Mouse (Mus musculus): Measurements from ENCODE around the gene Ugt2b38. TPM values are rescaled to one million over a fixed set of nuclear protein-coding genes. Genes with fewer than 3 reads are reported as not detected.

Gene Ugt2b38
- total and polyA plus RNA-seq, 3 experiments, result not detected

- DNase-seq, result no peak
- Histone ChIP-seq H3K27me3 (ENCODE audit: control insufficient read depth, insufficient read depth, low read length) (no peaks in the 10 kb centered on the region), H3K79me2 (replicated peaks; ENCODE audit: control insufficient read depth, insufficient read depth, low read length) (no peaks in the 10 kb centered on the region), H3K27ac (no peak overlapping the region), H3K36me3 (ENCODE audit: control insufficient read depth, insufficient read depth, low read length) (no peaks in the 10 kb centered on the region), H3K9ac (ENCODE audit: low read depth, low read length) (no peak overlapping the region), H3K4me1 (ENCODE audit: control insufficient read depth, insufficient read depth, low read length) (no peaks in the 10 kb centered on the region), H3K4me3 (no peak overlapping the region)
- intact Hi-C loops (cut with DNase I), result no loop called here
- TF ChIP-seq POLR2A (IDR thresholded peaks at IDR 0.05; ENCODE audit: insufficient read depth, low read depth, low read length) (no peak), CTCF (IDR thresholded peaks at IDR 0.05) (no peak)
- WGBS, result 34% methylated on average over 3 of the region's 3 CpGs
These were observed 12.3 kb upstream of the Ugt2b38 start for GRCm38 (mm10) chr5:87436264-87436663.

GRCm38 (mm10) chr5:87425676-87426075, 1.7 kb upstream of the Ugt2b38 start:
- Histone ChIP-seq H3K4me3 (no peak overlapping the region), H3K27me3 (ENCODE audit: control insufficient read depth, insufficient read depth, low read length) (no peaks in the 10 kb centered on the region), H3K79me2 (replicated peaks; ENCODE audit: control insufficient read depth, insufficient read depth, low read length) (no peaks in the 10 kb centered on the region), H3K27ac (no peak overlapping the region), H3K4me1 (ENCODE audit: control insufficient read depth, insufficient read depth, low read length) (no peaks in the 10 kb centered on the region), H3K9ac (ENCODE audit: low read depth, low read length) (no peak overlapping the region), H3K36me3 (ENCODE audit: control insufficient read depth, insufficient read depth, low read length) (no peaks in the 10 kb centered on the region)
- intact Hi-C loops (cut with DNase I), result no loop called here
- DNase-seq, result no peak
- TF ChIP-seq CTCF (IDR thresholded peaks at IDR 0.05) (no peak), POLR2A (IDR thresholded peaks at IDR 0.05; ENCODE audit: insufficient read depth, low read depth, low read length) (no peak), EP300 (IDR thresholded peaks at IDR 0.05; ENCODE audit: insufficient read depth, low read depth, low read length) (no peak)
- WGBS, result 57% methylated on average over 3 of the region's 3 CpGs

DNA sequence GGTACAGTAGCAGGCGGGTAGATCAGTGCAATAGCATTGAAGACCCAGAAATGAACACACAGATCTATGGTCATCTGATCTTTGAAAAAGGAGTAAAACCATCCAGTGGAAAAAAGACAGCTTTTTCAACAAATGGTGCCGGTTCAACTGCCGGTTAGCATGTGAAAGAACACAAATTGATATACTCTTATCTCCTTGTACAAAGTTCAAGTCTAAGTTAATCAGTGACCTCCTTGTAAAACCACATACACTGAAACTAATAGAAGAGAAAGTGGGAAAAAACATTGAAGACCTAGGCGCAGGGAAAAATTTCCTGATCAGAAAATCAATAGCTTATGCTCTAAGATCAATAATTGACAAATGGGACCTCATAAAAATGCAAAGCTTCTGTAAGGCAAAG, 27.0 kb downstream of the Ugt2b38 start:
- intact Hi-C loops (cut with DNase I), result no loop called here
- H3K79me2 ChIP-seq (replicated peaks; ENCODE audit: control insufficient read depth, insufficient read depth, low read length), result no peaks in the 10 kb centered on the region
- TF ChIP-seq CTCF (IDR thresholded peaks at IDR 0.05) (no peak), POLR2A (IDR thresholded peaks at IDR 0.05; ENCODE audit: insufficient read depth, low read depth, low read length) (no peak), EP300 (IDR thresholded peaks at IDR 0.05; ENCODE audit: insufficient read depth, low read depth, low read length) (no peak)
- no peak overlapping the region for H3K4me3 ChIP-seq
- no peak overlapping the region for H3K9ac ChIP-seq (ENCODE audit: low read depth, low read length)
- H3K36me3 ChIP-seq (ENCODE audit: control insufficient read depth, insufficient read depth, low read length), result no peaks in the 10 kb centered on the region
- no peak overlapping the region for H3K27ac ChIP-seq
- DNase-seq, result no peak
- no peaks in the 10 kb centered on the region for H3K27me3 ChIP-seq (ENCODE audit: control insufficient read depth, insufficient read depth, low read length)
- 81% methylated on average over 4 of the region's 4 CpGs for WGBS
- H3K4me1 ChIP-seq (ENCODE audit: control insufficient read depth, insufficient read depth, low read length), result no peaks in the 10 kb centered on the region

DNA sequence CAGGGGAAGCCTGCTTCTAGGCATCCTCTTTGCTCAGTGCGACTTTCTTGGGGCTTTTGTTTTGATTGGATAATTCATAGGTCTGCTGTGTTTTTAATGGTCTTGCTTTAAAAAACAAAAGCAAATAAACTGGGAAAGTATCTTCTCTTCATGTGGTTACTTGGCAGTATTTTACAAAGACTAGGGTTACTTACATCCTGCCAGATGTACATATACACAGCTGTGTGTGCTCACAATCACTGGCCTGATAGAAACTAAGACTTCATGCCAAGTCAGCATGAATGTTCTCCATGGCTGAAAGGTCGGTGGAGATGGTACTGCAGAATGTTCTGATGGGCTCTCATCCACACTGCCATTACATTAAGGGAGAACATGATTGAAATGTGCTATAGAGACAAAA, 33.2 kb downstream of the Ugt2b38 start:
- intact Hi-C loops (cut with DNase I), result no loop called here
- DNase-seq, result no peak
- H3K36me3 ChIP-seq (ENCODE audit: control insufficient read depth, insufficient read depth, low read length), result no peaks in the 10 kb centered on the region
- no peaks in the 10 kb centered on the region for H3K27me3 ChIP-seq (ENCODE audit: control insufficient read depth, insufficient read depth, low read length)
- no peak overlapping the region for H3K27ac ChIP-seq
- 61% methylated on average over 2 of the region's 2 CpGs for WGBS
- no peaks in the 10 kb centered on the region for H3K4me1 ChIP-seq (ENCODE audit: control insufficient read depth, insufficient read depth, low read length)
- no peak overlapping the region for H3K9ac ChIP-seq (ENCODE audit: low read depth, low read length)
- TF ChIP-seq EP300 (IDR thresholded peaks at IDR 0.05; ENCODE audit: insufficient read depth, low read depth, low read length) (no peak), CTCF (IDR thresholded peaks at IDR 0.05) (no peak), POLR2A (IDR thresholded peaks at IDR 0.05; ENCODE audit: insufficient read depth, low read depth, low read length) (no peak)
- no peaks in the 10 kb centered on the region for H3K79me2 ChIP-seq (replicated peaks; ENCODE audit: control insufficient read depth, insufficient read depth, low read length)
- no peak overlapping the region for H3K4me3 ChIP-seq

DNA sequence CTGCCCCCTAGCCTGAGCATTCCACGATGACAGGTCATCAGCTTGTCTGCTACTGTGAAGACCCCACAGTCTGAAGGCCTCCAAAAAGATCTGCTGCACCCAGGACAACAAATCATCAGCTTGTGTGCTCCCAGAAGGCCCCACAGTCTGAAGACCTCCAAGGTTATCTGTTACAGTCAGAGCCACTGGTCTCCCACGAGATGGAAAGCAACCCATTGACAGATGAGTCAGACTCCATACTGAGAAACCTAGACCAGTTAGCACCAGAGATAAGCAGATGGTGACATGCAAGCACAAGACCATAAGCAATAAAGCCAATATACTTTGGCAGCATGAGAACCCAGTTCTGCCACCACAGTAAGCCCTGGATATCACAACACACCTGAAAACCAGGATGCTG, 43.8 kb downstream of the Ugt2b38 start:
- DNase-seq, result no peak
- Histone ChIP-seq H3K36me3 (ENCODE audit: control insufficient read depth, insufficient read depth, low read length) (no peaks in the 10 kb centered on the region), H3K4me1 (ENCODE audit: control insufficient read depth, insufficient read depth, low read length) (no peaks in the 10 kb centered on the region), H3K27me3 (ENCODE audit: control insufficient read depth, insufficient read depth, low read length) (no peaks in the 10 kb centered on the region), H3K4me3 (no peak overlapping the region), H3K27ac (no peak overlapping the region), H3K9ac (ENCODE audit: low read depth, low read length) (no peak overlapping the region), H3K79me2 (replicated peaks; ENCODE audit: control insufficient read depth, insufficient read depth, low read length) (no peaks in the 10 kb centered on the region)
- 25% methylated on average over 2 of the region's 2 CpGs for WGBS
- intact Hi-C loops (cut with DNase I), result no loop called here
- TF ChIP-seq EP300 (IDR thresholded peaks at IDR 0.05; ENCODE audit: insufficient read depth, low read depth, low read length), result no peak
- no peak for TF ChIP-seq POLR2A (IDR thresholded peaks at IDR 0.05; ENCODE audit: insufficient read depth, low read depth, low read length)
- no peak for TF ChIP-seq CTCF (IDR thresholded peaks at IDR 0.05)

- H3K27ac ChIP-seq, result no peak overlapping the region
- no peak overlapping the region for H3K4me3 ChIP-seq
- H3K4me1 ChIP-seq (ENCODE audit: control insufficient read depth, insufficient read depth, low read length), result no peaks in the 10 kb centered on the region
- H3K36me3 ChIP-seq (ENCODE audit: control insufficient read depth, insufficient read depth, low read length), result no peaks in the 10 kb centered on the region
- no peaks in the 10 kb centered on the region for H3K79me2 ChIP-seq (replicated peaks; ENCODE audit: control insufficient read depth, insufficient read depth, low read length)
- no peaks in the 10 kb centered on the region for H3K27me3 ChIP-seq (ENCODE audit: control insufficient read depth, insufficient read depth, low read length)
- DNase-seq, result no peak
- intact Hi-C loops (cut with DNase I), result no loop called here
- no peak overlapping the region for H3K9ac ChIP-seq (ENCODE audit: low read depth, low read length)
- TF ChIP-seq CTCF (IDR thresholded peaks at IDR 0.05), result no peak
- TF ChIP-seq EP300 (IDR thresholded peaks at IDR 0.05; ENCODE audit: insufficient read depth, low read depth, low read length), result no peak
- TF ChIP-seq POLR2A (IDR thresholded peaks at IDR 0.05; ENCODE audit: insufficient read depth, low read depth, low read length), result no peak
These were observed 44.2 kb downstream of the Ugt2b38 start for GRCm38 (mm10) chr5:87379825-87380224.
